Mouse (Mus musculus) naive thymus-derived CD4-positive, alpha-beta T cell, adult 2 months (primary cell): ENCODE data around the gene Gm49027.
A peak's percentile ranks its signal among the peaks of the same experiment; 100 is the strongest.
"Not testable (repeated sequence)": the region's sequence is repeated elsewhere in the genome, so short reads cannot be mapped to it uniquely, and the experiment has no call there.

Experiments used
- DNase-seq: peaks from one replicate; pipeline ENCODE4 v3.0.0-alpha.2; 2011; ENCODE audit warnings: low read depth

Gm49027 gene

GRCm38 (mm10) chr5:123525281-123525680 is at the start of gene Gm49027:
Gene Gm49027, minus strand, starts transcription at chr5:123525488.
- DNase-seq, result no peak

GRCm38 (mm10) chr5:123573362-123573761 is 48.1 kb upstream of the Gm49027 start:
- DNase-seq, result no peak

GRCm38 (mm10) chr5:123572357-123573186 is 47.3 kb upstream of the Gm49027 start, which contains the start of gene Vps33a:
Gene Vps33a, minus strand, starts transcription at chr5:123573038.
- DNase-seq, result peak; percentile 99

GRCm38 (mm10) chr5:123561128-123561527 is 35.8 kb upstream of the Gm49027 start:
- DNase-seq, result no peak

GRCm38 (mm10) chr5:123559588-123559987 is 34.3 kb upstream of the Gm49027 start:
- no peak for DNase-seq

GRCm38 (mm10) chr5:123556451-123556850 is 31.2 kb upstream of the Gm49027 start:
- DNase-seq, result no peak

GRCm38 (mm10) chr5:123555693-123556092 is 30.4 kb upstream of the Gm49027 start:
- no peak for DNase-seq

GRCm38 (mm10) chr5:123533801-123534200 is 8.5 kb upstream of the Gm49027 start:
- no peak for DNase-seq

GRCm38 (mm10) chr5:123530056-123530455 is 4.8 kb upstream of the Gm49027 start:
- DNase-seq, result no peak

GRCm38 (mm10) chr5:123528641-123529040 is 3.4 kb upstream of the Gm49027 start:
- DNase-seq, result no peak

- no peak for DNase-seq
These were observed 718 bp upstream of the Gm49027 start for GRCm38 (mm10) chr5:123525916-123526495.

- no peak for DNase-seq
These were observed 916 bp downstream of the Gm49027 start for GRCm38 (mm10) chr5:123524393-123524750.

GRCm38 (mm10) chr5:123523692-123524392 is 1.4 kb downstream of the Gm49027 start, which contains the start of gene Diablo:
Gene Diablo, minus strand, starts transcription at chr5:123524176.
- DNase-seq, result peak; percentile 99

GRCm38 (mm10) chr5:123522166-123522565 is 3.1 kb downstream of the Gm49027 start:
- no peak for DNase-seq

- no peak for DNase-seq
These were observed 3.7 kb downstream of the Gm49027 start for GRCm38 (mm10) chr5:123521621-123522020.

- no peak for DNase-seq
These were observed 4.6 kb downstream of the Gm49027 start for GRCm38 (mm10) chr5:123520666-123521065.

GRCm38 (mm10) chr5:123514871-123515270 is 10.4 kb downstream of the Gm49027 start:
- no peak for DNase-seq

GRCm38 (mm10) chr5:123512102-123512501 is 13.2 kb downstream of the Gm49027 start:
- no peak for DNase-seq

- not testable (repeated sequence) for DNase-seq
These were observed 13.9 kb downstream of the Gm49027 start for GRCm38 (mm10) chr5:123511426-123511825.

GRCm38 (mm10) chr5:123510160-123510559 is 15.1 kb downstream of the Gm49027 start, which contains the start of gene B3gnt4:
Gene B3gnt4, plus strand, starts transcription at chr5:123510460.
- DNase-seq, result no peak

- peak; percentile 26 for DNase-seq
These were observed 16.4 kb downstream of the Gm49027 start for GRCm38 (mm10) chr5:123508921-123509320.

- DNase-seq, result peak; percentile 87
These were observed 17.2 kb downstream of the Gm49027 start for GRCm38 (mm10) chr5:123507936-123508723.
